Mouse (Mus musculus) embryonic fibroblast, embryonic 13.5 days (primary cell): ENCODE measurements around the gene Ankrd54.

Experiments
- CTCF ChIP-seq: IDR thresholded peaks from 2 replicates; pipeline ENCODE4 v1.5.1; 2011; ENCODE audit warnings: mild to moderate bottlenecking, control low read depth, low read length, moderate library complexity, borderline replicate concordance; ENCODE audit not compliant: insufficient read depth
- POLR2A ChIP-seq: IDR thresholded peaks from 2 replicates; pipeline ENCODE4 v1.6.1; 2011; ENCODE audit warnings: low read depth, mild to moderate bottlenecking, control low read depth, low read length, moderate library complexity

GRCm38 (mm10) chr15:79027291-79028205 lies 35.1 kb downstream of the Ankrd54 start:
- TF ChIP-seq CTCF, result no peak
- no peak for TF ChIP-seq POLR2A
